Mouse (Mus musculus) midbrain, embryonic 15.5 days (tissue): ENCODE data around the gene Olfr615. TPM values are rescaled to one million over a fixed set of nuclear protein-coding genes. Genes with fewer than 3 reads are reported as not detected.

ENCODE experiments used
- microRNA-seq: library from miRNA; unstranded; fragments of <30 nt; microRNA quantifications from one replicate; pipeline ENCODE4, GENCODE M21; 2016
- polyA plus RNA-seq: library from polyadenylated mRNA; unstranded; fragments of >200 nt; fragmentation: Nextera tagmentation; extraction: Ambion mirVana; gene quantifications from 2 replicates; pipeline ENCODE4 v1.2.1, GENCODE M21; 2015

The Olfr615 gene
- polyA plus RNA-seq, 1 experiment from 2014 or later, result not detected

Small RNA genes lying within 50 kb of the gene (microRNA-seq; reads per million reads assigned to microRNA genes)
- gene Gm26506, result not detected

Other genes with a start within 250 kb of the Olfr615 start
- gene Olfr597, start 239.8 kb upstream of the Olfr615 start, polyA plus RNA-seq, result not detected in 2 replicates
- not detected in 2 replicates for gene Olfr598, start 232.5 kb upstream of the Olfr615 start, polyA plus RNA-seq
- gene Olfr599, start 220.2 kb upstream of the Olfr615 start, polyA plus RNA-seq, result not detected in 2 replicates
- gene Olfr600, start 206.4 kb upstream of the Olfr615 start, polyA plus RNA-seq, result not detected in 2 replicates
- not detected in 2 replicates for gene Olfr601, start 193.4 kb upstream of the Olfr615 start, polyA plus RNA-seq
- not detected in 2 replicates for gene Olfr603, start 169.9 kb upstream of the Olfr615 start, polyA plus RNA-seq
- not detected in 2 replicates for gene Usp17lc, start 141.0 kb upstream of the Olfr615 start, polyA plus RNA-seq
- not detected in 2 replicates for gene Olfr605, start 110.6 kb upstream of the Olfr615 start, polyA plus RNA-seq
- not detected in 2 replicates for gene Olfr606, start 107.0 kb upstream of the Olfr615 start, polyA plus RNA-seq
- gene Olfr607, start 91.9 kb upstream of the Olfr615 start, polyA plus RNA-seq, result not detected in 2 replicates
- not detected in 2 replicates for gene Olfr608, start 86.2 kb upstream of the Olfr615 start, polyA plus RNA-seq
- gene Olfr609, start 58.0 kb upstream of the Olfr615 start, polyA plus RNA-seq, result not detected in 2 replicates
- not detected in 2 replicates for gene Olfr610, start 44.0 kb upstream of the Olfr615 start, polyA plus RNA-seq
- not detected in 2 replicates for gene Olfr611, start 35.2 kb upstream of the Olfr615 start, polyA plus RNA-seq
- gene Olfr612, start 13.4 kb upstream of the Olfr615 start, polyA plus RNA-seq, result not detected in 2 replicates
- gene Olfr613, start 8.0 kb upstream of the Olfr615 start, polyA plus RNA-seq, result not detected in 2 replicates
- not detected in 2 replicates for gene Olfr616, start 13.1 kb downstream of the Olfr615 start, polyA plus RNA-seq
- gene Olfr617, start 17.0 kb downstream of the Olfr615 start, polyA plus RNA-seq, result not detected in 2 replicates
- 0.18 TPM in 1 of 2 replicates, not detected in the other for gene Olfr618, start 34.0 kb downstream of the Olfr615 start, polyA plus RNA-seq
- not detected in 2 replicates for gene Olfr619, start 44.5 kb downstream of the Olfr615 start, polyA plus RNA-seq
- gene Olfr620, start 56.5 kb downstream of the Olfr615 start, polyA plus RNA-seq, result not detected in 2 replicates
- not detected in 2 replicates for gene Olfr622, start 86.6 kb downstream of the Olfr615 start, polyA plus RNA-seq
- gene Olfr623, start 107.6 kb downstream of the Olfr615 start, polyA plus RNA-seq, result not detected in 2 replicates
- 0.05 TPM in 1 of 2 replicates, not detected in the other for gene Olfr624, start 115.1 kb downstream of the Olfr615 start, polyA plus RNA-seq
- not detected in 2 replicates for gene Olfr625-ps1, start 126.6 kb downstream of the Olfr615 start, polyA plus RNA-seq
- not detected in 2 replicates for gene Olfr243, start 158.6 kb downstream of the Olfr615 start, polyA plus RNA-seq
- not detected in 2 replicates for gene Olfr628, start 174.3 kb downstream of the Olfr615 start, polyA plus RNA-seq
- gene Olfr629, start 188.9 kb downstream of the Olfr615 start, polyA plus RNA-seq, result not detected in 2 replicates
- not detected in 2 replicates for gene Olfr630, start 201.3 kb downstream of the Olfr615 start, polyA plus RNA-seq
- gene Olfr69, start 215.5 kb downstream of the Olfr615 start, polyA plus RNA-seq, result not detected in 2 replicates
- not detected in 2 replicates for gene Olfr68, start 223.6 kb downstream of the Olfr615 start, polyA plus RNA-seq
- not detected in 2 replicates for gene Olfr67, start 235.7 kb downstream of the Olfr615 start, polyA plus RNA-seq